Mouse (Mus musculus) kidney, embryonic 15.5 days (tissue): ENCODE results near the gene Lyrm7. TPM values are rescaled to one million over a fixed set of nuclear protein-coding genes. Genes with fewer than 3 reads are reported as not detected.
"Not testable (repeated sequence)": the region's sequence is repeated elsewhere in the genome, so short reads cannot be mapped to it uniquely, and the experiment has no call there.

ENCODE experiments used
- ATAC-seq: fragments of 200-750 bp; cut with Nextera tagmentation; replicated peaks from 2 replicates; pipeline ENCODE4 v1.8.0; 2017; ENCODE audit warnings: moderate TSS enrichment; ENCODE audit not compliant: low FRiP score
- H3K27ac ChIP-seq: fragments of 300-500 bp; sonication (generic); 2 replicates; pipeline ENCODE4 v1.5.1; 2015; ENCODE audit warnings: mild to moderate bottlenecking, inconsistent platforms
- H3K27me3 ChIP-seq: fragments of 300-500 bp; sonication (generic); 2 replicates; pipeline ENCODE4 v1.6.1; 2015; ENCODE audit warnings: inconsistent platforms
- H3K36me3 ChIP-seq: fragments of 300-500 bp; sonication (generic); 2 replicates; pipeline ENCODE4 v1.6.1; 2015; ENCODE audit warnings: inconsistent platforms
- H3K4me1 ChIP-seq: fragments of 300-500 bp; sonication (generic); 2 replicates; pipeline ENCODE4 v1.6.1; 2015; ENCODE audit warnings: inconsistent platforms
- H3K4me2 ChIP-seq: fragments of 300-500 bp; sonication (generic); 2 replicates; pipeline ENCODE4 v1.6.1; 2015; ENCODE audit warnings: moderate library complexity, mild to moderate bottlenecking, inconsistent platforms
- H3K4me3 ChIP-seq: fragments of 300-500 bp; sonication (generic); replicated peaks from 2 replicates; pipeline ENCODE4 v1.5.1; 2015; ENCODE audit warnings: mild to moderate bottlenecking, inconsistent platforms
- H3K9ac ChIP-seq: fragments of 300-500 bp; sonication (generic); 2 replicates; pipeline ENCODE4 v1.6.1; 2015; ENCODE audit warnings: mild to moderate bottlenecking, inconsistent platforms
- H3K9me3 ChIP-seq: fragments of 300-500 bp; sonication (generic); replicated peaks from 2 replicates; pipeline ENCODE4 v1.6.1; 2016; ENCODE audit warnings: inconsistent platforms
- WGBS: fragments of 180-500 bp; shearing (Covaris S2); methylation state at CpG from one replicate; pipeline ENCODE4 v1.1.7; 2015; ENCODE audit warnings: mixed read lengths; 5-methylcytosine and 5-hydroxymethylcytosine counted together
- polyA plus RNA-seq: library from polyadenylated mRNA; unstranded; fragments of >200 nt; fragmentation: Nextera tagmentation; extraction: Ambion mirVana; gene quantifications from 2 replicates; pipeline ENCODE4 v1.2.1, GENCODE M21; 2015

The Lyrm7 gene
- polyA plus RNA-seq, 1 experiment from 2014 or later: 5.3 TPM

DNA sequence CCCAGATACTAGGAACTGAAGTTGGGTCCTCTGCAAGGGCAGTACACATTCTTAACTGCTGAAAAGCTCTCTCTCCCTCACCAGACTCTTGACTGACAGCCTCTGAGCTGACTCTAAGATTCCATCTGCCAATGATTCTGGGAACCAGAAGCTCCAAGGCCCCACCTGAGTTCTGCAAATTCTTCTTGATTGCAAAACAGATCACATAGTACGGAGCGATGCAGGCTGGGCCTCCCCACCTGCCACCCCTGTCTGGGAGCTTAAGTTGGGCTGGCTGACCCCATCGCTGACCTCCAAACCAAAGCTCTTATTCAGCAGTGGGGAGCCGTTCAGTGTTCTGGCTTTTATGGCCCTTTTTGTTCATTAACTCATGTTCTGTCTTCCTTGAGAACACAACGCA lies 36.8 kb upstream of the Lyrm7 start:
- Histone ChIP-seq H3K4me1 (peaks cover 3% of the 10 kb centered on the region; the same call in 1 of the 2 replicates), H3K9ac (no peak overlapping the region), H3K4me2 (no peak overlapping the region), H3K36me3 (no peaks in the 10 kb centered on the region), H3K27me3 (no peaks in the 10 kb centered on the region), H3K9me3 (no peaks in the 10 kb centered on the region), H3K4me3 (no peak overlapping the region), H3K27ac (no peak overlapping the region)
- ATAC-seq: no peak
- 57% methylated on average over 5 of the region's 5 CpGs for WGBS

DNA sequence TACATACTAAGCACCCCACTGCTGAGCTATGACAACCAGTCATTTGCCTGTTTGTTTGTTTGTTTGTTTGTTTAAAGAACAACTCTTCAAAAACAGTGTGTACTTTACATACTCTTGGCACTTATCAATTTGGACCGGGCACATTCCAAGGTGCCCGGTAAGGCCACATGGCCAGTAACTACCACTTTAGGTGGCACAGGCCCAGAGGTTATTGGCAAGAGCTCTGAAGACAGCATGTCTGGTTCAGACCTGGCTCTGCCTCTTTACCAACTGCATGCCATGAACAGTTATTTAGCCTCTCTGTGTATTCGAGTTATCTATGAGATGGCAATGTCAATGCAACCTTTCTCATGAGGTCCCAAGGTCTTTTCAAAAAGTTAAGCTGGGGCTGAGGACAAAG lies 35.9 kb upstream of the Lyrm7 start:
- not testable (repeated sequence) for H3K9ac ChIP-seq, ATAC-seq, H3K9me3 ChIP-seq, H3K4me3 ChIP-seq, H3K36me3 ChIP-seq, H3K4me1 ChIP-seq, H3K27ac ChIP-seq, H3K27me3 ChIP-seq, H3K4me2 ChIP-seq
- WGBS: 94% methylated on average over 3 of the region's 3 CpGs

DNA sequence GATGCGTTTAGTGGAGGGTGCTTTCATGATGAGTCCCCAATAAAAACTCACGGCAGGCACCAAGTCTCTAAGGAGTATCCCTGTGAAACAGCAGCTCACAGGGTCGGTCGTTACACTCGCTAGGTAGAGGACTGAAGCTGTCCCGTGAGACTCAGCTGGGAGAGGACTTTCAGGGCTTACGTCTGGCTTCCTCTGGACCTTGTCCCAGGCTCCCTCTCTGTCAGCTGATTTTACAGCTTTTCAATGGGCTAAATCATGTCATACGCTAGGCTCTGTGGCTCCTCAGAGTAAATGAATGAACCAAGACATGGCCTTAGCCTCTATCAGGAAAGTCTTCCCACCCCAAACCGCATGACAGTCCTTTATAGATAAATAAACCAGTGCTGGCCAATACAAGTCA lies 33.9 kb upstream of the Lyrm7 start:
- Histone ChIP-seq H3K9me3 (no peaks in the 10 kb centered on the region), H3K27me3 (no peaks in the 10 kb centered on the region), H3K36me3 (no peaks in the 10 kb centered on the region), H3K4me2 (no peak overlapping the region), H3K4me1 (no peaks in the 10 kb centered on the region), H3K27ac (no peak overlapping the region), H3K4me3 (no peak overlapping the region), H3K9ac (no peak overlapping the region)
- ATAC-seq: no peak
- 42% methylated on average over 9 of the region's 9 CpGs for WGBS

DNA sequence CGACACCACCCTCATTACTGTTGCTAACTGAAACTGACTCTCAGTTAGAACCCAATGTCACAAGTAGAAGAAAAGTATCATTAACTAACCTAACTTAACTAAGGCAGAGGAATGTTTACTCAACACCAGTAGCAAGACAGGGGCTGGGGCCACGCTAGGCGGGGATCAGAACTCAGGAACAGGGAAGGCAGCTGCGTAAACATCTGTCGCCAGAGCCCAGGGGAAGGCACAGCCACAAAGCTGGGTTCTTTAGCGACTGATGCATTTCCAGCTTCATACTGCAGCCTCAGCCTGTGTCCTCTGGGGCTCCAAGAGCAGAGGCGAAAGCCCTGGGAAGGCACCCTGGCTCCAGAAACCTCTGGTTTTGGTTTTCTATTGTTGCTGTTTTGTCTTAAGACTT lies 31.4 kb upstream of the Lyrm7 start:
- ATAC-seq: 0 out of 2 replicates have a peak, but pooled peaks have one; percentile 18

DNA sequence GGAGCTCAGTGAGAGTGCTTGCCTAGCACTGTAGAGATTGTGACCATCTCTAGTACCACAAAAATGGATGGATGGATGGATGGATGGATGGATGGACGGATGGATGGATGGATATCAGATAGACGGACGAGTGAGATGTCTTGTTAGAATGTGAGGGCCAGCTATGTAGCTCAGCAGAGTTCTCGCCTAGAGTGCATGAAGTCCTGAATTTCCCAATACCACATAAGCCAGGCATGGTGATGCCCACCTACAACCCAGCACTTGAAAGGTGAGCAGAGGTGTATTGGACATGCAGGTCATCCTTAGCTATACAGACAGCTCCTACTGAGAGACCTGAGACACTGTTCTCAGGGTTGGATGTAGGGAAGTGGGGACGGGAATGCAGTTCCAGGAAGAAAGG lies 30.6 kb upstream of the Lyrm7 start:
- 88% methylated on average over 5 of the region's 5 CpGs for WGBS

More for the DNA sequence above, 31.4 kb upstream of the Lyrm7 start:
- no peaks in the 10 kb centered on the region for H3K4me1 ChIP-seq
- H3K9me3 ChIP-seq: no peaks in the 10 kb centered on the region
- no peaks in the 10 kb centered on the region for H3K27me3 ChIP-seq
- 54% methylated on average over 7 of the region's 7 CpGs for WGBS
- H3K4me3 ChIP-seq: no peak overlapping the region
- no peaks in the 10 kb centered on the region for H3K36me3 ChIP-seq
- no peak overlapping the region for H3K4me2 ChIP-seq
- H3K27ac ChIP-seq: no peak overlapping the region
- no peak overlapping the region for H3K9ac ChIP-seq

GRCm38 (mm10) chr11:54887927-54888326 lies 27.2 kb upstream of the Lyrm7 start:
- Histone ChIP-seq H3K4me2 (no peak overlapping the region), H3K9me3 (no peaks in the 10 kb centered on the region), H3K27ac (no peak overlapping the region), H3K27me3 (no peaks in the 10 kb centered on the region), H3K9ac (no peak overlapping the region), H3K4me1 (peaks cover 14% of the 10 kb centered on the region), H3K36me3 (no peaks in the 10 kb centered on the region), H3K4me3 (no peak overlapping the region)
- ATAC-seq: no peak
- 70% methylated on average over 6 of the region's 6 CpGs for WGBS

More for the DNA sequence above, 30.6 kb upstream of the Lyrm7 start:
- H3K27ac ChIP-seq: no peak overlapping the region
- H3K4me3 ChIP-seq: no peak overlapping the region
- no peaks in the 10 kb centered on the region for H3K36me3 ChIP-seq
- H3K4me2 ChIP-seq: no peak overlapping the region
- H3K27me3 ChIP-seq: no peaks in the 10 kb centered on the region
- no peak for ATAC-seq
- no peak overlapping the region for H3K9ac ChIP-seq
- no peaks in the 10 kb centered on the region for H3K4me1 ChIP-seq
- H3K9me3 ChIP-seq: no peaks in the 10 kb centered on the region

DNA sequence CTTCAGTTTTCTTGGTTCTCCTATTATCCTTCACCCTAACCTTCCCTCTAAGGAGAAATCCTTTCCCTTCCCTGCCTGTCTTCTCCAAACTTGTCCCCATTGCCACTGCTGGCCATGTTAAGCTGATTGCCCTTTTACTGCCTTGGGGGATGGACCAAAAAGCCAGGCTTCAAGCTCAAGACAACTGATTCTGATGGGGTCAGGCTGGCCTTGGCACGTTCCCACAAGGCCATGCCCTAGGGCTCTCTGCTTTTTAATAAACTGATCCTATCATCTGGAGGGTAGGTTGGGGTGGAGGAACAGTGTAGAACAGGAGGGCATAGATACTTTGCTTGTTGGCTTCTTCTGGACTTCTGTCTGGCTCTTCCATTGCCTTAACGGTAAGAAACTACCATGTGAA lies 24.7 kb upstream of the Lyrm7 start:
- WGBS: 66% methylated on average over 2 of the region's 2 CpGs
- Histone ChIP-seq H3K9ac (no peak overlapping the region), H3K9me3 (no peaks in the 10 kb centered on the region), H3K36me3 (no peaks in the 10 kb centered on the region), H3K4me1 (peaks cover 31% of the 10 kb centered on the region), H3K4me2 (no peak overlapping the region), H3K4me3 (no peak overlapping the region), H3K27me3 (no peaks in the 10 kb centered on the region), H3K27ac (peak overlapping the region; percentile 84; the same call in 1 of the 2 replicates)
- ATAC-seq: no peak

- Histone ChIP-seq H3K4me2 (no peak overlapping the region), H3K9me3 (no peaks in the 10 kb centered on the region), H3K4me3 (no peak overlapping the region), H3K4me1 (peaks cover 31% of the 10 kb centered on the region), H3K27ac (peak overlapping the region; percentile 84), H3K36me3 (no peaks in the 10 kb centered on the region), H3K27me3 (no peaks in the 10 kb centered on the region), H3K9ac (no peak overlapping the region)
- peak; percentile 89 for ATAC-seq
- 3% methylated on average over 5 of the region's 5 CpGs for WGBS
Observed at GRCm38 (mm10) chr11:54884937-54885336, 24.2 kb upstream of the Lyrm7 start.

GRCm38 (mm10) chr11:54884197-54884828 lies 23.6 kb upstream of the Lyrm7 start:
- no peak for ATAC-seq
- H3K9ac ChIP-seq: no peak overlapping the region
- H3K27ac ChIP-seq: peak overlapping the region; percentile 84
- H3K4me1 ChIP-seq: peaks cover 31% of the 10 kb centered on the region
- H3K27me3 ChIP-seq: no peaks in the 10 kb centered on the region
- H3K36me3 ChIP-seq: no peaks in the 10 kb centered on the region
- H3K4me2 ChIP-seq: no peak overlapping the region
- no peak overlapping the region for H3K4me3 ChIP-seq
- 78% methylated on average over 5 of the region's 5 CpGs for WGBS
- H3K9me3 ChIP-seq: no peaks in the 10 kb centered on the region

DNA sequence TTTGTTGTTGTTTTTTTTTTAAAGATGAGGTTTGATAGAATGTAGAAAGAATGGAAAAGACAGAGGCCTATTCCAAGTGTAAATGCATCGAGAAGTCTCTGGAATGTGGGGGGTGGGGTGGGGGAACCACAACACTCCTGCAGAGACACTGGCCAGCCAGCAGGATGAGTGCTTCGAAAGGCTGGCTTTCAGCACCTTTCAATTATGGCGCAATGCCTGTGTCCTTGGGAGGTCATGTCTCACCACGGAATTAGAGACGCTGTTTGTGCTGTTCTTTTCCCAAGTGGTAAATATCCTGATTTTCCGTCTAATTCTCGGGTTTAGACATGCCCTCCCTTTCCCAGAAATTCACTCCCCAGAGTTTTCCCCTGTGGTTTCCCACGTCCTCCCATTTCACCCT lies 22.0 kb upstream of the Lyrm7 start:
- no peak for ATAC-seq
- 40% methylated on average over 8 of the region's 8 CpGs for WGBS
- Histone ChIP-seq H3K9ac (no peak overlapping the region), H3K4me1 (peaks cover 31% of the 10 kb centered on the region), H3K4me2 (no peak overlapping the region), H3K27me3 (no peaks in the 10 kb centered on the region), H3K9me3 (no peaks in the 10 kb centered on the region), H3K36me3 (no peaks in the 10 kb centered on the region), H3K4me3 (no peak overlapping the region), H3K27ac (no peak overlapping the region)

DNA sequence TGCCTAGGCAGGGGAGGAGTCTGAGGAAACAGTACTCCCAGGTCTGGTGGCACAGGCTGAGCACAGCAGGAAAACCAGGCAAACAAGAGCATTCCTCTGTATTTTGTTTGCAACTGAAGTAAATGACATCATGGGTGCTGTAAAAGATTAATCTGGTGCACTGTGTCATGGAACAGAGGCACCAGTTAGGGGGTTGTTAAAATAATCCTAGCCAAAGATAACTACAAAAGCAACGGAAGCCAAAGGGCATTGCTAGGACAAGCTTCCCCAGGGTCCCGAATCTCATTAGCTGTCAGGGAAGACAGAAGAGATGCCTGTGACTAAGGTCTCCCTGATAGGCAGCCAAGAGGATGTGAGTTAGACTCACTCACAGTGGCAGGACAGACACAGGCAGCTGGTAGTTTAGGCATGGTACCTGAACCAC lies 20.3 kb upstream of the Lyrm7 start:
- Histone ChIP-seq H3K27ac (peak overlapping the region; percentile 72), H3K9me3 (no peaks in the 10 kb centered on the region), H3K4me2 (no peak overlapping the region), H3K27me3 (no peaks in the 10 kb centered on the region), H3K4me1 (peaks cover 31% of the 10 kb centered on the region), H3K9ac (no peak overlapping the region), H3K36me3 (no peaks in the 10 kb centered on the region), H3K4me3 (no peak overlapping the region)
- ATAC-seq: peak; percentile 68; the same call in 1 of the 2 replicates
- 15% methylated on average over 2 of the region's 2 CpGs for WGBS

- Histone ChIP-seq H3K9ac (no peak overlapping the region), H3K4me3 (no peak overlapping the region), H3K4me2 (no peak overlapping the region), H3K27ac (no peak overlapping the region), H3K36me3 (no peaks in the 10 kb centered on the region), H3K4me1 (peaks cover 24% of the 10 kb centered on the region), H3K27me3 (no peaks in the 10 kb centered on the region), H3K9me3 (no peaks in the 10 kb centered on the region)
- WGBS: 82% methylated on average over 10 of the region's 10 CpGs
- no peak for ATAC-seq
Observed at GRCm38 (mm10) chr11:54879922-54880321, 19.2 kb upstream of the Lyrm7 start.

DNA sequence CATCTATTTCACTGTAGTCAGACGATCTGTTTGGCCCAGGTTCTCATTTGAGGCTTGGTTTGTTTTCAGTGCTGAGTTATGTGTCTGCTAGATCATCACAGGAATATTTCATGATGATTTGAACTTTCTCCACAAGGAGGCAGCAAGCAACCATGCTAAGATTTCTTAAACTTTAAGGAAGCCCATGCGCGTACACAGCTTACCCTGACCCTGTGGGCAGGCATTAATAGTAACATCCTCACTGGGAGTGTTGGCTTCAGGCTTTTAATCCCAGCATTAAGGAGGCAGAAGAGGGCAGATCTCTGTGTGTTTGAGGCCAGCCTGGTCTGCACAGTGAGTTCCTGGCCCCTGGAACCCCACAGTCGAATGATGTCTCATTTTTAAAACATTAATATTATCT lies 18.7 kb upstream of the Lyrm7 start:
- no peaks in the 10 kb centered on the region for H3K27me3 ChIP-seq
- 35% methylated on average over 4 of the region's 4 CpGs for WGBS
- no peak overlapping the region for H3K27ac ChIP-seq
- no peak overlapping the region for H3K4me2 ChIP-seq
- peaks cover 19% of the 10 kb centered on the region for H3K4me1 ChIP-seq
- H3K36me3 ChIP-seq: peaks cover under 1% of the 10 kb centered on the region
- no peak for ATAC-seq
- no peak overlapping the region for H3K9ac ChIP-seq
- H3K9me3 ChIP-seq: no peaks in the 10 kb centered on the region
- H3K4me3 ChIP-seq: no peak overlapping the region
